Comparison of ENCODE assay signal across 11 mouse cellular contexts in the genomic region with DNA sequence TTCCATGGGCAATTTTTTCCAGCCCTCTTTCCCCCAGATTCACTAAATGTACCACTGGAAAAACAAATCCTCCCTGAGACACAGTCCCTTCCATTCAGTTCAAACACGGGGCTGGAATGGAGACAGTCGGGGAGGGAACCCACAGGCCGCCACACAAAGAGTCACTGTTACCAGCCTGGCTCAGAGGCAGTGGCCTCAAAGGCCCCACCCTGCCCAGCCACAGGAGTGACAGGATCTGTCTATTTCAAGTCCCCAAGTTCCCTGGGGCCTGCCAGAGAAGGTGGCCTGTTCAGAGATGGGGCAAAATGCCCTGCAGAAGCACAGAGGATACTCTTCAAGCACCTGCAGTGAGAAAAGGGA. TPM values are rescaled to one million over a fixed set of nuclear protein-coding genes. Genes with fewer than 3 reads are reported as not detected.
DNase-seq lines count a peak whose midpoint lies in the region; ATAC-seq lines count a peak whose summit lies in the region.
"Had no signal": no experiment of that assay in that cellular context is flagged by ENCODE, and none has a peak within 500 bp of the region (broad histone marks: within the 10 kb centered on the region; RNA-seq: fewer than 3 reads in every experiment).

No protein-coding gene starts in this region.

- H3K27me3 ChIP-seq in neural tube, embryonic 13.5 days: no peaks in the 10 kb centered on the region
- H3K27me3 ChIP-seq: forebrain, embryonic 15.5 days; midbrain, embryonic 12.5 days had no signal

- H3K36me3 ChIP-seq in neural tube, embryonic 13.5 days: peaks cover 87% of the 10 kb centered on the region

- peak; percentile 59; the same call in 1 of the 2 replicates for ATAC-seq in neural tube, embryonic 13.5 days (ENCODE audit: low read depth)
- no peak for ATAC-seq in granulocyte monocyte progenitor cell, adult 5-6 weeks (replicated peaks; ENCODE audit: poor library complexity, severe bottlenecking)
- ATAC-seq: forebrain, embryonic 15.5 days had no signal

- H3K9ac ChIP-seq in neural tube, embryonic 13.5 days: no peak overlapping the region
- H3K9ac ChIP-seq: forebrain, embryonic 15.5 days; midbrain, embryonic 12.5 days had no signal

- H3K27ac ChIP-seq in neural tube, embryonic 13.5 days (replicated peaks): peak overlapping the region; percentile 9
- H3K27ac ChIP-seq: forebrain, embryonic 15.5 days; midbrain, embryonic 12.5 days had no signal

- H3K4me3 ChIP-seq in neural tube, embryonic 13.5 days: no peak overlapping the region
- H3K4me3 ChIP-seq: forebrain, embryonic 15.5 days; midbrain, embryonic 12.5 days had no signal

- no peak overlapping the region for H3K4me2 ChIP-seq in neural tube, embryonic 13.5 days
- H3K4me2 ChIP-seq: forebrain, embryonic 15.5 days; midbrain, embryonic 12.5 days had no signal

- 44% methylated on average over 3 of the region's 3 CpGs for WGBS in neural tube, embryonic 13.5 days

- no peaks in the 10 kb centered on the region for H3K9me3 ChIP-seq in neural tube, embryonic 13.5 days
- H3K9me3 ChIP-seq: forebrain, embryonic 15.5 days; midbrain, embryonic 12.5 days had no signal

- DNase-seq in cerebellum, adult 11-12 months: peak; percentile 31
- DNase-seq in cerebellum, adult 8-10 months: no peak
- no peak for DNase-seq in neural tube, embryonic 10.5 days (ENCODE audit: extremely low spot score, low spot score)
- peak; percentile 75 for DNase-seq in layer of hippocampus, adult 9-11 months
- DNase-seq in telencephalon, adult 2 months (ENCODE audit: low read depth, low spot score): peak; percentile 36
- no peak for DNase-seq in kidney, postnatal 14 days
- DNase-seq: heart, postnatal 14 days had no signal

- 0 out of 2 replicates have a peak, but pooled peaks cover 3% of the 10 kb centered on the region for H3K4me1 ChIP-seq in neural tube, embryonic 13.5 days (replicated peaks)
- H3K4me1 ChIP-seq: forebrain, embryonic 15.5 days; midbrain, embryonic 12.5 days had no signal

RNA-seq across cellular contexts. Expression of a gene that starts 13.3 kb away (rescaled TPM):
- polyA plus RNA-seq in neural tube, embryonic 13.5 days (2015; fragmentation: Nextera tagmentation; extraction: Ambion mirVana): 6.8 and 7.5 TPM in 2 replicates
- total RNA-seq in granulocyte monocyte progenitor cell, adult 5-6 weeks (2014; fragmentation: Nextera tagmentation): 0.75 and 1.4 TPM in 2 replicates
- total RNA-seq in granulocyte monocyte progenitor cell, adult 5-6 weeks (2017): 4.5 and 6.0 TPM in 2 replicates

RNA-seq across cellular contexts. Expression of a gene that starts 31.5 kb away (rescaled TPM):
- polyA plus RNA-seq in neural tube, embryonic 13.5 days (2015; fragmentation: Nextera tagmentation; extraction: Ambion mirVana): 30.1 and 35.9 TPM in 2 replicates
- total RNA-seq in granulocyte monocyte progenitor cell, adult 5-6 weeks (2014; fragmentation: Nextera tagmentation): 78.0 and 81.1 TPM in 2 replicates
- total RNA-seq in granulocyte monocyte progenitor cell, adult 5-6 weeks (2017): 153 and 161 TPM in 2 replicates

RNA-seq across cellular contexts. Expression of a gene that starts 31.8 kb away (rescaled TPM):
- polyA plus RNA-seq in neural tube, embryonic 13.5 days (2015; fragmentation: Nextera tagmentation; extraction: Ambion mirVana): 35.5 and 47.7 TPM in 2 replicates
- 66.0 and 90.0 TPM in 2 replicates for total RNA-seq in granulocyte monocyte progenitor cell, adult 5-6 weeks (2014; fragmentation: Nextera tagmentation)
- total RNA-seq in granulocyte monocyte progenitor cell, adult 5-6 weeks (2017): 123 and 124 TPM in 2 replicates

Comparison
In these comparisons a context has a peak if more than half of its experiments do, and no peak if none do; other contexts are left out.
1. DNase-seq: peak in cerebellum, adult 11-12 months (single experiment), layer of hippocampus, adult 9-11 months (single experiment) and telencephalon, adult 2 months (single experiment); none in cerebellum, adult 8-10 months (single experiment), neural tube, embryonic 10.5 days (single experiment) and kidney, postnatal 14 days (single experiment).